Mouse (Mus musculus): ENCODE results near the gene Kndc1. TPM values are rescaled to one million over a fixed set of nuclear protein-coding genes. Genes with fewer than 3 reads are reported as not detected.
A peak's percentile ranks its signal among the peaks of the same experiment; 100 is the strongest.

Kndc1 gene
- polyA plus RNA-seq, 1 experiment from 2014 or later = 1.0 TPM

GRCm38 (mm10) chr7:139967175-139967574, 72.7 kb downstream of the Kndc1 start:
- no peaks in the 10 kb centered on the region for H3K36me3 ChIP-seq
- H3K4me1 ChIP-seq (replicated peaks) = peaks cover 24% of the 10 kb centered on the region
- no peaks in the 10 kb centered on the region for H3K9me3 ChIP-seq
- DNase-seq (ENCODE audit: low spot score) = no peak
- no peak overlapping the region for H3K4me3 ChIP-seq
- 16% methylated on average over 4 of the region's 4 CpGs for WGBS
- H3K27ac ChIP-seq = no peak overlapping the region
- H3K27me3 ChIP-seq (ENCODE audit: insufficient read depth, poor library complexity, severe bottlenecking) = peaks cover 29% of the 10 kb centered on the region

- 50% methylated on average over 5 of the region's 5 CpGs for WGBS
- Histone ChIP-seq H3K4me3 (no peak overlapping the region), H3K4me1 (replicated peaks) (peaks cover 24% of the 10 kb centered on the region), H3K27me3 (ENCODE audit: insufficient read depth, poor library complexity, severe bottlenecking) (peaks cover 29% of the 10 kb centered on the region), H3K36me3 (no peaks in the 10 kb centered on the region), H3K27ac (no peak overlapping the region), H3K9me3 (no peaks in the 10 kb centered on the region)
- no peak for DNase-seq (ENCODE audit: low spot score)
Observed at GRCm38 (mm10) chr7:139968428-139968827, 73.9 kb downstream of the Kndc1 start.

GRCm38 (mm10) chr7:139969348-139970130, 75.0 kb downstream of the Kndc1 start:
- Histone ChIP-seq H3K27ac (no peak overlapping the region), H3K4me3 (no peak overlapping the region), H3K4me1 (replicated peaks) (peaks cover 24% of the 10 kb centered on the region), H3K27me3 (ENCODE audit: insufficient read depth, poor library complexity, severe bottlenecking) (peaks cover 29% of the 10 kb centered on the region), H3K9me3 (no peaks in the 10 kb centered on the region), H3K36me3 (no peaks in the 10 kb centered on the region)
- 31% methylated on average over 10 of the region's 10 CpGs for WGBS
- peak; percentile 80 for DNase-seq (ENCODE audit: low spot score)

GRCm38 (mm10) chr7:139970216-139970919, 75.9 kb downstream of the Kndc1 start:
- no peak for DNase-seq (ENCODE audit: low spot score)
- Histone ChIP-seq H3K9me3 (no peaks in the 10 kb centered on the region), H3K36me3 (no peaks in the 10 kb centered on the region), H3K27me3 (ENCODE audit: insufficient read depth, poor library complexity, severe bottlenecking) (peaks cover 29% of the 10 kb centered on the region), H3K4me1 (replicated peaks) (peaks cover 24% of the 10 kb centered on the region), H3K27ac (no peak overlapping the region), H3K4me3 (no peak overlapping the region)
- 76% methylated on average over 10 of the region's 10 CpGs for WGBS

GRCm38 (mm10) chr7:139970979-139971378, 76.5 kb downstream of the Kndc1 start:
- 86% methylated on average over 5 of the region's 5 CpGs for WGBS
- Histone ChIP-seq H3K27ac (no peak overlapping the region), H3K4me1 (replicated peaks) (peaks cover 24% of the 10 kb centered on the region), H3K27me3 (ENCODE audit: insufficient read depth, poor library complexity, severe bottlenecking) (peaks cover 29% of the 10 kb centered on the region), H3K9me3 (no peaks in the 10 kb centered on the region), H3K36me3 (no peaks in the 10 kb centered on the region), H3K4me3 (no peak overlapping the region)
- no peak for DNase-seq (ENCODE audit: low spot score)

- no peaks in the 10 kb centered on the region for H3K36me3 ChIP-seq
- no peaks in the 10 kb centered on the region for H3K9me3 ChIP-seq
- peaks cover 29% of the 10 kb centered on the region for H3K27me3 ChIP-seq (ENCODE audit: insufficient read depth, poor library complexity, severe bottlenecking)
- H3K27ac ChIP-seq = no peak overlapping the region
- H3K4me3 ChIP-seq = no peak overlapping the region
- WGBS = 74% methylated on average over 6 of the region's 6 CpGs
- peaks cover 24% of the 10 kb centered on the region for H3K4me1 ChIP-seq (replicated peaks)
- no peak for DNase-seq (ENCODE audit: low spot score)
Observed at GRCm38 (mm10) chr7:139971436-139971835, 76.9 kb downstream of the Kndc1 start.

GRCm38 (mm10) chr7:139972923-139973331, 78.4 kb downstream of the Kndc1 start:
- Histone ChIP-seq H3K36me3 (no peaks in the 10 kb centered on the region), H3K4me1 (replicated peaks) (peaks cover 20% of the 10 kb centered on the region), H3K27ac (no peak overlapping the region), H3K4me3 (no peak overlapping the region), H3K9me3 (no peaks in the 10 kb centered on the region), H3K27me3 (ENCODE audit: insufficient read depth, poor library complexity, severe bottlenecking) (peaks cover 23% of the 10 kb centered on the region)
- DNase-seq (ENCODE audit: low spot score) = no peak

- Histone ChIP-seq H3K36me3 (no peaks in the 10 kb centered on the region), H3K27me3 (ENCODE audit: insufficient read depth, poor library complexity, severe bottlenecking) (peaks cover 15% of the 10 kb centered on the region; the same call in 1 of the 2 replicates), H3K4me3 (no peak overlapping the region), H3K4me1 (replicated peaks) (peaks cover 32% of the 10 kb centered on the region), H3K27ac (no peak overlapping the region), H3K9me3 (no peaks in the 10 kb centered on the region)
- DNase-seq (ENCODE audit: low spot score) = no peak
- 89% methylated on average over 10 of the region's 10 CpGs for WGBS
Observed at GRCm38 (mm10) chr7:139974307-139974706, 79.8 kb downstream of the Kndc1 start.

- peaks cover 17% of the 10 kb centered on the region for H3K27me3 ChIP-seq (ENCODE audit: insufficient read depth, poor library complexity, severe bottlenecking)
- DNase-seq (ENCODE audit: low spot score) = no peak
- no peak overlapping the region for H3K4me3 ChIP-seq
- no peak overlapping the region for H3K27ac ChIP-seq
- 56% methylated on average over 5 of the region's 5 CpGs for WGBS
- peaks cover 22% of the 10 kb centered on the region for H3K4me1 ChIP-seq (replicated peaks)
- H3K36me3 ChIP-seq = no peaks in the 10 kb centered on the region
- H3K9me3 ChIP-seq = no peaks in the 10 kb centered on the region
Observed at GRCm38 (mm10) chr7:139975471-139975870, 81.0 kb downstream of the Kndc1 start.

GRCm38 (mm10) chr7:139978278-139978892, 83.9 kb downstream of the Kndc1 start, which contains the start of gene 6430531B16Rik:
Gene 6430531B16Rik (minus strand): TSS chr7:139978755.
- WGBS = 4% methylated on average over 32 of the region's 32 CpGs
- DNase-seq (ENCODE audit: low spot score) = peak; percentile 86
- Histone ChIP-seq H3K36me3 (no peaks in the 10 kb centered on the region), H3K9me3 (no peaks in the 10 kb centered on the region), H3K4me3 (peak within 1 kb of the TSS; percentile 77), H3K27ac (peak within 1 kb of the TSS; percentile 87), H3K27me3 (ENCODE audit: insufficient read depth, poor library complexity, severe bottlenecking) (peaks cover 7% of the 10 kb centered on the region), H3K4me1 (replicated peaks) (peaks cover 17% of the 10 kb centered on the region)

GRCm38 (mm10) chr7:139979011-139979719, 84.7 kb downstream of the Kndc1 start:
- 49% methylated on average over 13 of the region's 13 CpGs for WGBS
- peaks cover 17% of the 10 kb centered on the region for H3K4me1 ChIP-seq (replicated peaks)
- H3K27me3 ChIP-seq (ENCODE audit: insufficient read depth, poor library complexity, severe bottlenecking) = peaks cover 7% of the 10 kb centered on the region
- peak overlapping the region; percentile 77 for H3K4me3 ChIP-seq
- H3K27ac ChIP-seq = peak overlapping the region; percentile 43; the same call in 1 of the 2 replicates
- no peaks in the 10 kb centered on the region for H3K9me3 ChIP-seq
- H3K36me3 ChIP-seq = no peaks in the 10 kb centered on the region
- DNase-seq (ENCODE audit: low spot score) = no peak

GRCm38 (mm10) chr7:139980778-139981177, 86.3 kb downstream of the Kndc1 start:
- peaks cover 6% of the 10 kb centered on the region; the same call in 1 of the 2 replicates for H3K36me3 ChIP-seq
- H3K27me3 ChIP-seq (ENCODE audit: insufficient read depth, poor library complexity, severe bottlenecking) = peaks cover 7% of the 10 kb centered on the region
- H3K4me1 ChIP-seq (replicated peaks) = peaks cover 17% of the 10 kb centered on the region
- no peak overlapping the region for H3K27ac ChIP-seq
- no peak overlapping the region for H3K4me3 ChIP-seq
- no peaks in the 10 kb centered on the region for H3K9me3 ChIP-seq
- WGBS = 69% methylated on average over 3 of the region's 3 CpGs
- no peak for DNase-seq (ENCODE audit: low spot score)
